Mouse (Mus musculus): ENCODE results near the gene Pigm. TPM values are rescaled to one million over a fixed set of nuclear protein-coding genes. Genes with fewer than 3 reads are reported as not detected.

The Pigm gene
- total RNA-seq, 2 experiments from 2014 or later: 7.9 to 8.6 TPM

- DNase-seq (ENCODE audit: low spot score in 2 of 2): no peak
Measured at GRCm38 (mm10) chr1:172409431-172409830, 33.1 kb downstream of the Pigm start.

DNA sequence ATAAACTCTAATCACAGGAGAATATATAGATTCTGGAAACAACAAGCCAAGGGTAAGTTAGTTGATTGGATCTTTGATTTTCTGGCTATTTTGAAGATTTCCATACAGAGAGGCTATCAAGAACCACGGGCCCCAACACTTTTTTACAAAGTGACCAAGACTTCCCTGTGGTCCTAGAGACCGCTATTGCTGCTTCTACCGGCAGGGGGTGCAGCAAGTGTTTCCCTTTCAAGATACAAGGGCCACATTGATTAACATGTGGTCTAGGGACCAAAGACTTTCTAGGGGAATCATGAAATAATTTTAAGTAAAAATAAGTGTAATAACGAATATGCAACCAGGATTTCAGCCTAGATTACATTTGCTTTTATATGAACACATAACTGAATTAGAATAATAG, 34.5 kb downstream of the Pigm start:
- DNase-seq (ENCODE audit: low spot score in 2 of 2): peak; percentile 34 to 70

- DNase-seq (ENCODE audit: low spot score in 2 of 2): peak; percentile 78 to 86
Measured at GRCm38 (mm10) chr1:172412204-172412603, 35.9 kb downstream of the Pigm start.

- no peak for DNase-seq (ENCODE audit: low spot score in 2 of 2)
Measured at GRCm38 (mm10) chr1:172413491-172414230, 37.3 kb downstream of the Pigm start.

DNA sequence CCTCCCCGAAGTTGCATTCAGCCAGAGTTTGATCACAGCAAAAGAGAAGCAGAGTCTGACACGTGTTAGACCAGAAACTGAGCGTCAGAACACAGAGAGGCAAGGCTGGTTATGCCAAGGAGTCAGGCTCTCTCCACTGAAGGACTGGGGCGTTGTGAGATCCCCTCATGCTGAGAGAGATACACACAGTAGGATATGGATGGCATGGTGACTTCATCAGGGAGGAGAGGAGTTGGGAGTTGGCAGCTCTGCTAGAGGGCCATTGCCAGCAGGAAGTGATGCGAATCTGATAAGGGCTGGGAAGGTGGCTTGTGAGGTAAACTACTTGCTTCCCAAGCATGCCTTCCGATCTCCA, 37.9 kb downstream of the Pigm start:
- no peak for DNase-seq (ENCODE audit: low spot score in 2 of 2)

GRCm38 (mm10) chr1:172415061-172415460, 38.7 kb downstream of the Pigm start:
- no peak for DNase-seq (ENCODE audit: low spot score in 2 of 2)

GRCm38 (mm10) chr1:172418173-172418572, 41.8 kb downstream of the Pigm start:
- DNase-seq (ENCODE audit: low spot score in 2 of 2): no peak

GRCm38 (mm10) chr1:172418642-172419041, 42.3 kb downstream of the Pigm start:
- DNase-seq (ENCODE audit: low spot score in 2 of 2): no peak

DNA sequence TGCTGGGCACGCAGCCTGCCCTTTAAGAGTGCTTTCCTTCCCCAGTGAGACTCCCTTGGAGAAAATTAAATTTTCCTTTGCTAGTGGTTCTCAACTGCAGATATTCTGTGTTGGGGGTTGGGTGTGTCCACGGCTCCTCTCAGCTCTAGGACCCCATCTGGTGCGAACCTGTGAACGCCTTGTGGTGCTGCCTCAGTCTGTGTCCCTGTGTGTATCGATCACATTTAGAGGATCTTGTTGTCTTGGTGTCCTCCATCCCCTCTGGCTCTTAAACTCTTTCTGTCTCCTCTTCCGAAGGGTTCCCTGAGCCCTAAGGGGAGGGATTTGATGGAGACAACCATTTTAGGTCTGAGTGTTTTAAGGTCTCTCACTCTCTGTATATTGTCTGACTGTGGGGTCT, 43.8 kb downstream of the Pigm start:
- no peak for DNase-seq (ENCODE audit: low spot score in 2 of 2)

DNA sequence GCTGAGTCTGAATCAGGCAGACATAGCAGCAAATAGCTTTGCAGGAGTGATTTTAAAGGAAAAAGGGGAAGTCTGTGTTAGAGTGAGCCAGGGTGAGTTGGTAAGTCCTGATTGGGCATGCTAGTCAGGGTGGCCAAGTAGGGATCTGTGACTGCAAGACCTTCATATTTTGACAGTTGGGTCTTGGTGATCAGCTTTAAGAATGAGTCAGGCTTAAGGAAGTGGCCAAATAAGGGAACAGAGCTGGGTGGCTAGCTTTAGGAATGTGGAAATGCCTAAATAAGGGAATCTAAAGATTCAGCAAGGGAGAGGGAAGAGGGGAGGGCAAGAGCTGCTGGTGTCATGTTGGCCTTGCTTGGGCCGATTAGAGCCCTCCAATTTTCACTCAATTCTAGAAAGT, 47.0 kb downstream of the Pigm start:
- DNase-seq (ENCODE audit: low spot score in 2 of 2): no peak

DNA sequence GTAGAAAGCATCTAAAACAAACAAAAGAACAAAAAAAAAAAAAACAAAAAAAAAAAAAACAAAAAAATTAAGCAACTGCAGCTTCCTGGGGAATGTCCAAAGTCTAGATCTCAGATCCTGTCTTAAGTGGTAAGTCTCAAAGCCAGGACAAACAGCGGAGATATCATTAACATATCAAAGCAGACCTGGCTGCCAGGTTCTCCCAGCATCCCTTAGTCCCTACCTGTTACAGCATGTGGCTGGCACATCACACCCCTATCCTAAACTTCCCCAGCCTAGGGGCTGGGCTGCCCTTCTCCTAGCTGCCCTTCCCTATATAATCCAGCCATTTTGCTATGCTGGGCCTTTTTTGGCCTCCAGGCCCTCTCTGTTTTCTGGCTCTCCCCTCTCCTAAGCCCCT, 50.1 kb downstream of the Pigm start:
- DNase-seq (ENCODE audit: low spot score in 2 of 2): no peak

DNA sequence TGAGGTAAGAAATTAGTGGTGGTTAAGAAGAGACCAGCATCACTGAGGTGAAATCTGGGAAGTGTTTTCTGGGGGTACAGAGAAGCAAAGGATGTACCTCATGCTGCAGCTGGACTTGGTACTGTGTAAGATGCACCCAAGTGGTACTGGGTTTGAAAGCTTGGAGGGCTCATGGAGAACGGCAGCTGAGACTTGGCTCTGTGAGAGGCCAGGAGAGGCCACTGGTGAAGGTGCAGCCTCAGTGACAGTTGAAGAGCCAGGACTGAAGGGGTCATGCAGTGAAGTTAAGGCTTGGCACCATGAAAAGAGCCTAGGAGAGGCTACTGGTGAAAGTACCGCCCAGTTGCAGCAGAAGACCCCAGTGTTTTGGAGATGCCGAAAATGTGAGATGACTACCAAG, 51.5 kb downstream of the Pigm start:
- DNase-seq (ENCODE audit: low spot score in 2 of 2): no peak

- DNase-seq (ENCODE audit: low spot score in 2 of 2): no peak
Measured at GRCm38 (mm10) chr1:172428614-172429013, 52.3 kb downstream of the Pigm start.

- DNase-seq (ENCODE audit: low spot score in 2 of 2): no peak
Measured at GRCm38 (mm10) chr1:172430731-172431220, 54.4 kb downstream of the Pigm start.

GRCm38 (mm10) chr1:172431836-172432586, 55.7 kb downstream of the Pigm start:
- DNase-seq (ENCODE audit: low spot score in 2 of 2): no peak

DNA sequence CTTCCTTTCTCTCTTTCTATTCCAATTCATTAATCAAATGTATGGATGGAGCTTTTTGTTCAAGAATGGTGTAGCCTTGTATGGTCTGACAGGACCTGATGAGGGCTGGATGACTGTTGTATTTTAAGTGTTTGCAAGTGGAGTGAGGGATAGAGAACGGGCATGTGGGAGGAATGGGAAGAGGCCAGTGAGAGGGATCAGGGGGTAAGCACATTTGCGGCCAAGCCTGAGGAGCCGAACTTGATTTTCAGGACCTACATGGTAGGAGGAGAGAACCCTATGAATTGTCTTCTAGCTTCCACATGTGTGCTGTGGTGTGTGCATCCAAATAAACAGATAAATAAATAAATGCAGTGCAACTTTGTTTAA, 56.2 kb downstream of the Pigm start:
- no peak for DNase-seq (ENCODE audit: low spot score in 2 of 2)

DNA sequence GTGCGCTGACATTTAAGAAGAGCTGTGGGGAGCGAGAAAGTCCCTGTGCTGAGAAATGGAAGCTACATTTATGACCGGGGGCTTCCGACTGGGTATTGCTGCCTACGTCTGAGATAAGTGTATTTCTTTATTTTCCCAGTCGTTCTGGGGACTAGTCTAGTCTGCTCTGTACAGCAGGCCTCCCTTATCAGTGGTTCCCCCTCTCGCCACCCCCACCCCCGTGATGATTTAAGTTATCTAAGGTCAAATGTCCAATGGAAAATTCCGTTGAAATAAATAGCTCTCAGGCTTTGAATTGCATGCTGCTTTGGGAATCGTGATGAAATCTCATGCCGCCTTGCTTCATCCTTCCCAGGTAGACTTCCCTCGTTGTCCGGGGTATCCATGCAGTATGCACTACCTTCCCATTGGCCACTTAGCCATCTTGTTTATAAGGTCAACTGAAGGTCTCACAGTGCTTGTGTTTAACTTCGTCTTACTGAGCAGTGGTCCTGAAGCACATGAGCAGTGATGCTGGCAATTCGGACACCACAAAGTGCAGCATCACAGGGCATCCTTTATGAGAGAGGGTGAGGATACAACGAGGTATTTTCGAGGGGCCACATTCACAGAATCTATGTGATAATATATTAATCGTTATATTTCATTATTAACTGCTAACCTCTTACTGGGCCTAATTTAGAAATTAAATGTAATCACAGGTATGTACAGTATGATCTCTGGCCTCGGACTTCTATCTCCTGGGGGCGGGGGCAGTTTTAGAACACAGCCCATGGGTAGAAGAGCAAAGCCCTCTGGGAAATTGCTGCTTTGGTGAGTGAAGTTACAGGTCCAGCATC, 56.9 kb downstream of the Pigm start:
- no peak for DNase-seq (ENCODE audit: low spot score in 2 of 2)

Other genes with a start within 250 kb of the Pigm start
- gene Pex19, start 249.8 kb upstream of the Pigm start, total RNA-seq (2021): 10 to 100 TPM; 87.3 to 87.5 TPM
- gene Dcaf8, start 228.5 kb upstream of the Pigm start, total RNA-seq (2021): 100 to 1,000 TPM; 117 TPM
- gene Pea15a, start 169.7 kb upstream of the Pigm start, total RNA-seq (2021): 100 to 1,000 TPM; 412 to 456 TPM
- under 1 TPM in 1 of 2 experiments, not detected in 1; 0.63 TPM for gene Casq1, start 156.7 kb upstream of the Pigm start, total RNA-seq (2021)
- not detected for gene Atp1a4, start 118.1 kb upstream of the Pigm start, total RNA-seq (2021)
- 100 to 1,000 TPM; 278 to 283 TPM for gene Igsf8, start 114.9 kb upstream of the Pigm start, total RNA-seq (2021)
- gene Atp1a2, start 78.5 kb upstream of the Pigm start, total RNA-seq (2021): 100 to 1,000 TPM; 588 to 687 TPM
- 100 to 1,000 TPM; 132 to 133 TPM for gene Kcnj9, start 47.2 kb upstream of the Pigm start, total RNA-seq (2021)
- gene Kcnj10, start 35.3 kb upstream of the Pigm start, total RNA-seq (2021): 10 to 100 TPM; 67.5 to 87.1 TPM
- gene Slamf9, start 98.8 kb downstream of the Pigm start, total RNA-seq (2021): 1 to 10 TPM in 1 of 2 experiments, under 1 TPM in 1; 0.61 to 1.0 TPM
- 1 to 10 TPM; 6.3 to 7.0 TPM for gene Igsf9, start 105.2 kb downstream of the Pigm start, total RNA-seq (2021)
- gene Tagln2, start 123.5 kb downstream of the Pigm start, total RNA-seq (2021): 10 to 100 TPM in 1 of 2 experiments, 1 to 10 TPM in 1; 8.2 to 12.3 TPM
- gene Cfap45, start 144.3 kb downstream of the Pigm start, total RNA-seq (2021): 1 to 10 TPM; 2.9 to 4.2 TPM
- under 1 TPM; 0.21 to 0.23 TPM for gene Vsig8, start 179.4 kb downstream of the Pigm start, total RNA-seq (2021)
- gene Slamf8, start 214.0 kb downstream of the Pigm start, total RNA-seq (2021): not detected
- not detected for gene Fcrl6, start 226.0 kb downstream of the Pigm start, total RNA-seq (2021)

Data from left cerebral cortex, adult 18-20 months (tissue).